Mouse (Mus musculus) midbrain, embryonic 15.5 days (tissue): Measurements from ENCODE around the gene Fcho2. TPM values are rescaled to one million over a fixed set of nuclear protein-coding genes. Genes with fewer than 3 reads are reported as not detected.

ENCODE experiments used
- ATAC-seq: fragments of 200-750 bp; cut with Nextera tagmentation; replicated peaks from 2 replicates; pipeline ENCODE4 v1.8.0; 2017; ENCODE audit warnings: moderate TSS enrichment
- H3K27ac ChIP-seq: fragments of 300-500 bp; sonication (generic); 2 replicates; pipeline ENCODE4 v1.5.1; 2015; ENCODE audit warnings: mild to moderate bottlenecking, inconsistent platforms
- H3K27me3 ChIP-seq: fragments of 300-500 bp; sonication (generic); replicated peaks from 2 replicates; pipeline ENCODE4 v1.6.1; 2015; ENCODE audit warnings: inconsistent platforms
- H3K36me3 ChIP-seq: fragments of 300-500 bp; sonication (generic); replicated peaks from 2 replicates; pipeline ENCODE4 v1.6.1; 2015; ENCODE audit warnings: inconsistent platforms
- H3K4me1 ChIP-seq: fragments of 300-500 bp; sonication (generic); 2 replicates; pipeline ENCODE4 v1.6.1; 2015; ENCODE audit warnings: inconsistent platforms
- H3K4me2 ChIP-seq: fragments of 300-500 bp; sonication (generic); 2 replicates; pipeline ENCODE4 v1.6.1; 2015; ENCODE audit warnings: inconsistent platforms, mild to moderate bottlenecking, moderate library complexity
- H3K4me3 ChIP-seq: fragments of 300-500 bp; sonication (generic); 2 replicates; pipeline ENCODE4 v1.5.1; 2015; ENCODE audit warnings: mild to moderate bottlenecking, inconsistent platforms
- H3K9ac ChIP-seq: fragments of 300-500 bp; sonication (generic); 2 replicates; pipeline ENCODE4 v1.6.1; 2015; ENCODE audit warnings: mild to moderate bottlenecking, inconsistent platforms
- H3K9me3 ChIP-seq: fragments of 300-500 bp; sonication (generic); 2 replicates; pipeline ENCODE4 v1.6.1; 2016; ENCODE audit warnings: inconsistent platforms
- WGBS: fragments of 180-500 bp; shearing (Covaris S2); methylation state at CpG from one replicate; pipeline ENCODE4 v1.1.7; 2015; ENCODE audit warnings: mixed read lengths; 5-methylcytosine and 5-hydroxymethylcytosine counted together
- polyA plus RNA-seq: library from polyadenylated mRNA; unstranded; fragments of >200 nt; fragmentation: Nextera tagmentation; extraction: Ambion mirVana; gene quantifications from 2 replicates; pipeline ENCODE4 v1.2.1, GENCODE M21; 2015

Fcho2 gene
- polyA plus RNA-seq, 1 experiment from 2014 or later: 26.1 TPM

- Histone ChIP-seq H3K4me3 (no peak overlapping the region), H3K9me3 (no peaks in the 10 kb centered on the region; the same call in 1 of the 2 replicates), H3K36me3 (no peaks in the 10 kb centered on the region), H3K4me1 (no peaks in the 10 kb centered on the region), H3K27ac (no peak overlapping the region), H3K27me3 (no peaks in the 10 kb centered on the region), H3K4me2 (no peak overlapping the region), H3K9ac (no peak overlapping the region)
- no peak for ATAC-seq
- WGBS: 85% methylated on average over 9 of the region's 9 CpGs
Measured at GRCm38 (mm10) chr13:98684144-98684900, 130.9 kb downstream of the Fcho2 start.

GRCm38 (mm10) chr13:98683412-98683811 lies 131.8 kb downstream of the Fcho2 start:
- Histone ChIP-seq H3K9me3 (no peaks in the 10 kb centered on the region; the same call in 1 of the 2 replicates), H3K36me3 (no peaks in the 10 kb centered on the region), H3K27ac (no peak overlapping the region), H3K4me2 (no peak overlapping the region), H3K4me3 (no peak overlapping the region), H3K27me3 (no peaks in the 10 kb centered on the region), H3K9ac (no peak overlapping the region), H3K4me1 (no peaks in the 10 kb centered on the region)
- ATAC-seq: no peak
- 85% methylated on average over 2 of the region's 2 CpGs for WGBS

GRCm38 (mm10) chr13:98680470-98681060 lies 134.7 kb downstream of the Fcho2 start:
- Histone ChIP-seq H3K36me3 (no peaks in the 10 kb centered on the region), H3K27me3 (no peaks in the 10 kb centered on the region), H3K9ac (no peak overlapping the region), H3K4me3 (no peak overlapping the region), H3K4me1 (no peaks in the 10 kb centered on the region), H3K9me3 (no peaks in the 10 kb centered on the region; the same call in 1 of the 2 replicates), H3K4me2 (no peak overlapping the region), H3K27ac (no peak overlapping the region)
- WGBS: 91% methylated on average over 5 of the region's 5 CpGs
- ATAC-seq: no peak

- Histone ChIP-seq H3K4me2 (no peak overlapping the region), H3K4me3 (no peak overlapping the region), H3K27ac (no peak overlapping the region), H3K9me3 (no peaks in the 10 kb centered on the region; the same call in 1 of the 2 replicates), H3K36me3 (no peaks in the 10 kb centered on the region), H3K4me1 (no peaks in the 10 kb centered on the region), H3K9ac (no peak overlapping the region), H3K27me3 (no peaks in the 10 kb centered on the region)
- no peak for ATAC-seq
- WGBS: 48% methylated on average over 4 of the region's 4 CpGs
Measured at GRCm38 (mm10) chr13:98679631-98680041, 135.6 kb downstream of the Fcho2 start.

- ATAC-seq: no peak
- Histone ChIP-seq H3K4me3 (no peak overlapping the region), H3K36me3 (no peaks in the 10 kb centered on the region), H3K9ac (no peak overlapping the region), H3K9me3 (no peaks in the 10 kb centered on the region; the same call in 1 of the 2 replicates), H3K27ac (no peak overlapping the region), H3K4me1 (no peaks in the 10 kb centered on the region), H3K4me2 (no peak overlapping the region), H3K27me3 (no peaks in the 10 kb centered on the region)
- 100% methylated on average over 1 of the region's 1 CpGs for WGBS
Measured at GRCm38 (mm10) chr13:98679230-98679629, 136.0 kb downstream of the Fcho2 start.

GRCm38 (mm10) chr13:98673922-98674321 lies 141.3 kb downstream of the Fcho2 start:
- Histone ChIP-seq H3K9ac (no peak overlapping the region), H3K36me3 (no peaks in the 10 kb centered on the region), H3K27me3 (no peaks in the 10 kb centered on the region), H3K27ac (no peak overlapping the region), H3K4me2 (no peak overlapping the region), H3K4me3 (no peak overlapping the region), H3K9me3 (no peaks in the 10 kb centered on the region), H3K4me1 (no peaks in the 10 kb centered on the region)
- no peak for ATAC-seq
- WGBS: 82% methylated on average over 4 of the region's 4 CpGs

Other genes with a start within 250 kb of the Fcho2 start
- gene Tmem174, start 178.0 kb downstream of the Fcho2 start, polyA plus RNA-seq: not detected in 2 replicates
- gene Tmem171, start 120.6 kb downstream of the Fcho2 start, polyA plus RNA-seq: not detected in 2 replicates
- gene Tnpo1, start 110.9 kb upstream of the Fcho2 start, polyA plus RNA-seq: 51.3 and 53.9 TPM in 2 replicates
- gene 1700024P04Rik, start 169.1 kb upstream of the Fcho2 start, polyA plus RNA-seq: not detected in 2 replicates